Mouse (Mus musculus): ENCODE measurements around the gene Ap4b1. TPM values are rescaled to one million over a fixed set of nuclear protein-coding genes. Genes with fewer than 3 reads are reported as not detected.
"Not testable (repeated sequence)": the region's sequence is repeated elsewhere in the genome, so short reads cannot be mapped to it uniquely, and the experiment has no call there.

Ap4b1 gene
- polyA plus RNA-seq, 1 experiment from 2014 or later = 24.1 TPM

- no peak overlapping the region for H3K27ac ChIP-seq
- no peak overlapping the region for H3K9ac ChIP-seq (replicated peaks)
- H3K36me3 ChIP-seq = no peaks in the 10 kb centered on the region
- H3K4me3 ChIP-seq (replicated peaks) = no peak overlapping the region
- 94% methylated on average over 6 of the region's 6 CpGs for WGBS
- H3K4me2 ChIP-seq (replicated peaks) = no peak overlapping the region
- H3K4me1 ChIP-seq (replicated peaks) = no peaks in the 10 kb centered on the region
- H3K9me3 ChIP-seq = no peaks in the 10 kb centered on the region
- H3K27me3 ChIP-seq = no peaks in the 10 kb centered on the region
- no peak for ATAC-seq
Observed at GRCm38 (mm10) chr3:103839711-103840110, 30.4 kb downstream of the Ap4b1 start.

GRCm38 (mm10) chr3:103840195-103840594, 30.9 kb downstream of the Ap4b1 start:
- H3K27ac ChIP-seq; ATAC-seq; H3K36me3 ChIP-seq; H3K4me2 ChIP-seq (replicated peaks); H3K9me3 ChIP-seq; H3K27me3 ChIP-seq; H3K9ac ChIP-seq (replicated peaks); H3K4me1 ChIP-seq (replicated peaks); H3K4me3 ChIP-seq (replicated peaks): not testable (repeated sequence)
- 83% methylated on average over 3 of the region's 3 CpGs for WGBS

DNA sequence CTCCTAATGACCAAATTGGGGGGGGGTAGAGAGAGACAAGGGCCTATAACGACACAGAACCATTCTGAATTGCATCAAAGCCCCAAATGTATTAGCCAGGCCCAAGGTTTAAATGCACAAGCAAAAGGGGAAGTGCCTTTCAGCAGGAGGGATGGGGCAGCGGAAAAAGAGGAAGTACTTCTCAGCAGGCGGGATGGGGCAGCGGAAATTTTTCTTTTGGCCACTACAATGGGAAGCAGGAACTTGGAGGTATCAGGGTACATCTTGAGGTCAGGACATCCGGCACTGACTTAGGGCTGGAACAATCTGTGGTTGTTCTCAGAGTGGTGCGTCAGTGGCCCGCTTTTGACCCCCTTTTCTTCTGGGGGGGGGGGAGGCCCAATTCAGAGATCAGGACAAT, 31.6 kb downstream of the Ap4b1 start:
- WGBS = 91% methylated on average over 7 of the region's 7 CpGs
- H3K4me3 ChIP-seq (replicated peaks); H3K27ac ChIP-seq; ATAC-seq; H3K9me3 ChIP-seq; H3K27me3 ChIP-seq; H3K4me1 ChIP-seq (replicated peaks); H3K36me3 ChIP-seq; H3K4me2 ChIP-seq (replicated peaks); H3K9ac ChIP-seq (replicated peaks): not testable (repeated sequence)

DNA sequence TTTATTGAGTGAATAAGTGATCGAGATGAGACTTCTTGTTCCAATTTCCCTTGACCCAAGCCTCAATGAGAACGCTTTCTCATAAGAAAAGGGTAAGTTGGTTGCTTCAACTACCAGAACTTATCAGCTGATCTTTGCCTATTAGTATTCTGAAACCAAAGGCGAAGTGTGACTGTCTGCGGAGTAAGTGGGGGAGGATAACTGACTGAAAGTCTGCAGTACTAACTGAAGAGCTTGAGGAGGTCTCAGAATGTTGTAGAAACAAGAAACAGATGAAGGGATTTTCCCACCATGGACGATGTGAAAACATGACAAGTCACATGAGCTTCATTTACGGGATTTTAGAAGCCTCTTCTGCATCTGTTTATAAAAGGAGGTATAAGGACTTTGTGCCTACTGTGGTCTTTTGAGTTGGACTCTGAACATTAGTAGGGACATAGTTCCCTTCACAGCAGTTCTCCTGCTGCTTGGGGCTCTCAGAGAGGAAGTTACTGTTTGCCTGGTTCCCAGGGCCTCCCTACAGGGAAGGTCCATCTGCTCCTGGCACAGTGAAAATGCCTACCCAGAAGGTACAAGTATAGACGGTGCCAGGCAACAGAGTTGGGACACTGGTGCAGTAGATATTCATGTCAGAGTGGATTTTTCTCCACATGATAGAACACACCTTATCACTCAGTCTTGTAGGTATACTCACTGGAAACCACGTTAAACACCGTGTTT, 41.5 kb downstream of the Ap4b1 start:
- H3K4me1 ChIP-seq (replicated peaks) = no peaks in the 10 kb centered on the region
- no peak overlapping the region for H3K4me2 ChIP-seq (replicated peaks)
- ATAC-seq = no peak
- no peak overlapping the region for H3K4me3 ChIP-seq (replicated peaks)
- 84% methylated on average over 9 of the region's 9 CpGs for WGBS
- no peaks in the 10 kb centered on the region for H3K27me3 ChIP-seq
- no peak overlapping the region for H3K9ac ChIP-seq (replicated peaks)
- H3K36me3 ChIP-seq = no peaks in the 10 kb centered on the region
- no peak overlapping the region for H3K27ac ChIP-seq
- H3K9me3 ChIP-seq = no peaks in the 10 kb centered on the region

GRCm38 (mm10) chr3:103851481-103851880, 42.2 kb downstream of the Ap4b1 start:
- WGBS = 92% methylated on average over 6 of the region's 6 CpGs
- Histone ChIP-seq H3K9ac (replicated peaks) (no peak overlapping the region), H3K4me3 (replicated peaks) (no peak overlapping the region), H3K4me2 (replicated peaks) (no peak overlapping the region), H3K4me1 (replicated peaks) (no peaks in the 10 kb centered on the region), H3K9me3 (no peaks in the 10 kb centered on the region), H3K27ac (no peak overlapping the region), H3K27me3 (no peaks in the 10 kb centered on the region), H3K36me3 (no peaks in the 10 kb centered on the region)
- ATAC-seq = no peak

DNA sequence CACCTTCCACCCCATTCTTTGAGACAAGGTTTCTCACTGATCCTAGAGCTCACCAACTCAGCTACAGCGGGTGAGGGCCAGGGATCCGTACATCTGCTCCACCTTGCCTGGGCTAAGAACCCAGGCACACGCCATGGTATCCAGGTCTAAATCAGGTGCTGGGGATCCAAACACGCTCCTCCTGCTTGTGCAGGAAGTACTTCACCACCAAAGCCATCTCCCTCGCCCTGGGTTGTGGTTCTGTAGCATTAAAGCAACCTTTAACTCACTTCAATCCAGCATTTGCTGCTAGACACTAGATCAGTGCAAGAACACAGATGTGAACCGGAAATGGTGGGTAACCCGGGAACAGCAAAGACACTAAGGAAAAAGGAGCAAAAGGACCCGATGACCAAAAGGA, 42.6 kb downstream of the Ap4b1 start:
- Histone ChIP-seq H3K4me2 (replicated peaks) (no peak overlapping the region), H3K36me3 (no peaks in the 10 kb centered on the region), H3K9me3 (no peaks in the 10 kb centered on the region), H3K27ac (no peak overlapping the region), H3K9ac (replicated peaks) (no peak overlapping the region), H3K27me3 (no peaks in the 10 kb centered on the region), H3K4me1 (replicated peaks) (no peaks in the 10 kb centered on the region), H3K4me3 (replicated peaks) (no peak overlapping the region)
- 90% methylated on average over 8 of the region's 8 CpGs for WGBS
- no peak for ATAC-seq

DNA sequence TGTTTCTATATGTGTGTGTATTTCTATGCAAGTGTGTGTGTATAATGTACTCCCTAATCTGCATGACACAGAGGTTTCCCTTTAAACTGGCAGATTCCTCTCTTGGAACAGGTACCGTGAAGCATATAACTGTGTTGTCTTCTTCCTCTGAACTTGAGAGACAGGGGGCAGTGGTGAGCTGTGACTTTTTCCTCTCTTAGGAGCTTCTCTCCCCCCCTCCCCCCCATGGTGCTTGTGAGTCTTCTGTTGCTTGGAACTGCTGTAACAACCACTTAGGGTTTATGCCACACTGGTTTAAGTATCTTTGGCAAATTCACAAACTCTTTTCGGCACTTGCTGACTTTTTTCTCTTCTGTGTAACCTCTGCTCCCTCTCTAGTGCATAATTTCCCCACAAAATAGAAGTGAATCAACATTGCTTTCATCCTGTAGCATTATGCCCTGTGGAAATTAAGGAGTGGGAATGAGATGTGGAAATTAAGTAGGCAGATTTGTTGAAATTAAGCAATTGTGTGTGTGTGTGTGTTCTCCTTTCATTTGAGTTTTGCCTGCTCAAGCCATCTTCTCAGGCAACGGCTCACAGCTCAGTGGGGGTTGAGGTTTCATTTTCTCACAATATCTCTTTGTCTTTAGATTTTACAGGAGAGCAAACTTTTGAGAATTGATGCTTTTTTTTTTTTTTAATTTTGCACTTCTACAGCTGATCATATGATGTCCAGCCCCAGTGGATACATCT, 43.4 kb downstream of the Ap4b1 start:
- no peak overlapping the region for H3K27ac ChIP-seq
- no peak overlapping the region for H3K4me2 ChIP-seq (replicated peaks)
- ATAC-seq = no peak
- no peaks in the 10 kb centered on the region for H3K4me1 ChIP-seq (replicated peaks)
- no peaks in the 10 kb centered on the region for H3K27me3 ChIP-seq
- no peak overlapping the region for H3K4me3 ChIP-seq (replicated peaks)
- H3K9me3 ChIP-seq = no peaks in the 10 kb centered on the region
- WGBS = 76% methylated on average over 3 of the region's 3 CpGs
- no peaks in the 10 kb centered on the region for H3K36me3 ChIP-seq
- H3K9ac ChIP-seq (replicated peaks) = no peak overlapping the region

DNA sequence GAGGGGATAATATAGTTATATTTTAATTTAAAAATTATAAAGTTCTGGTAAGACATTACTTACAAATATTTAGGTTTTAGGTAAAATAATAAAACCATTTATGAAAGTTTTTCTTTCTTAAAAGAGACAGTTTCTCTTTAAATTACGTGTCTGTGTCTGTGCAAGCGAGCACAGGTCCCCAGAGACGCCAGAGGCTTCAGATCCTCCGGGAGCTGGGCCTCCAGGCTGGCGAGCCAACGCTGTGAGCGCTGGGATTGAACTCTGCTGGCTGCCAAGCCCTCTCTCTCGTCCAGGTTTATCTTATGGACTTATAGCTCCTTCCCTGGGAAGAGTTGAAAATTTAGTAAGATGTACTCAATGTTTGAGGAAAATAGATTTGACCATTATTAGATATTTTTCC, 44.5 kb downstream of the Ap4b1 start:
- Histone ChIP-seq H3K9me3 (no peaks in the 10 kb centered on the region), H3K4me3 (replicated peaks) (no peak overlapping the region), H3K27me3 (no peaks in the 10 kb centered on the region), H3K4me2 (replicated peaks) (no peak overlapping the region), H3K27ac (no peak overlapping the region), H3K36me3 (no peaks in the 10 kb centered on the region), H3K4me1 (replicated peaks) (no peaks in the 10 kb centered on the region), H3K9ac (replicated peaks) (no peak overlapping the region)
- no peak for ATAC-seq
- 57% methylated on average over 8 of the region's 8 CpGs for WGBS

DNA sequence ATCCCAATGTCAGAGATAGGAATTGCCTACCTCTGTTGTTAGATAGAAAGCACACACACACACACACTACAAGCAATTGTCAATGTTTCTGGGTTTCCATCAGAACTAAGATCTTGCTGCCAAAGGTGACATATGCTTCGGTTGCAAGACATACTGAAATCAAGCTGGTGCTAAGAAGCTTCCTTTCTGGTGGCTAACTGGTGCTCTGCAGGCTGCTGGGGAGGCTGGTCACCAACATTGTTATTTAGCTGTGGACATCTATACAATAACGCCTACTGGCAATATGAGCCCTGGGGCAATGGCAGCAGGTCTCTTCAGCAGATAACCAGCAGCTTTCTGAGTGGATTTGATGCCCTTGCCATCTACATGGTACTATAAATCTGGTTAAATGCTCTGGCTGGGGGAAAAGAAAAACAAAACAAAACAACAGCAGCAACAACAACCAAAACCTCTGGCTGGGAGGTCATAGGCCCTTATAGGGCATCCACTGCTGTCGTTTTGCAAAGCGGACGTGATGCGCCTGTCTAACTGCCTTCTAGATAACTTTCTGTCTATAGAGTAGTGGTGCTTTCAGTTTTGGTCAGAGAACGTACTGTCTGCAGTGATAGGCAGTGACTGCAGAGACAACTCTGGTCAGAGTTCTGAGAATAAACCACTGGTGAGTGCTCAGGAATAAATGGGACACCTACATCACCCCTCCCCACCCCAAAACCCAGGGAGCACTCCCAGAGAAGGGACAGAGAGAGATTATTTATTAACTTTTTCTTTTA, 47.9 kb downstream of the Ap4b1 start:
- Histone ChIP-seq H3K4me3 (replicated peaks) (no peak overlapping the region), H3K9ac (replicated peaks) (no peak overlapping the region), H3K4me2 (replicated peaks) (no peak overlapping the region), H3K4me1 (replicated peaks) (no peaks in the 10 kb centered on the region), H3K27ac (no peak overlapping the region), H3K9me3 (no peaks in the 10 kb centered on the region), H3K36me3 (no peaks in the 10 kb centered on the region), H3K27me3 (no peaks in the 10 kb centered on the region)
- ATAC-seq = no peak
- 84% methylated on average over 7 of the region's 7 CpGs for WGBS

DNA sequence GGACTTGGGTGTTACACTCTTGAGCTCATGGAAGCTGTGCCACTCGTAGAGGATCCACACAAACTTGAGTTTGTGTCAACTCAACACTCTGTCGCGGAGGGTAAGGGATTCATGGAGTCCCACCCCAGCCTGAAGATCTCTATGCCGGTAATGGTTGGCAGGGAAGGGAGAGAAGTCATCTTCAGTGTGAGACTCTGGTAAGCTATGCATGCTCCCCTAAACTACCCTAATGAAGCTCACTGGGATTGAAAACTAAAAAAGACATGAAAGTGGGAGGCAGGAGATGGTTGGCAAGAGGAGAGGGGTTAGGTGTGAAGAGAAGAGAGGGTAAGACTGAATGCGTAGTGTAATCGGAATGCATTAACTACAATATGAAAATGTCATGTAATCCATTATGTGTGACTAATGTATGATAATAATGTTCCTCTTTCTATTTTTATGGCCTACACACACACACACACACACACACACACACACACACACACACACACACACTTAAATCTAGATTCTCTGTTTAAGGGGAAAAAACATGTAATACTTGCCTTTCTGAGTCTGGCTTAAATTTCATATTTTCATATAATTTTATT, 48.8 kb downstream of the Ap4b1 start:
- Histone ChIP-seq H3K4me2 (replicated peaks) (no peak overlapping the region), H3K36me3 (no peaks in the 10 kb centered on the region), H3K4me3 (replicated peaks) (no peak overlapping the region), H3K4me1 (replicated peaks) (no peaks in the 10 kb centered on the region), H3K27ac (no peak overlapping the region), H3K27me3 (no peaks in the 10 kb centered on the region), H3K9ac (replicated peaks) (no peak overlapping the region), H3K9me3 (no peaks in the 10 kb centered on the region)
- ATAC-seq = no peak
- 88% methylated on average over 6 of the region's 6 CpGs for WGBS

DNA sequence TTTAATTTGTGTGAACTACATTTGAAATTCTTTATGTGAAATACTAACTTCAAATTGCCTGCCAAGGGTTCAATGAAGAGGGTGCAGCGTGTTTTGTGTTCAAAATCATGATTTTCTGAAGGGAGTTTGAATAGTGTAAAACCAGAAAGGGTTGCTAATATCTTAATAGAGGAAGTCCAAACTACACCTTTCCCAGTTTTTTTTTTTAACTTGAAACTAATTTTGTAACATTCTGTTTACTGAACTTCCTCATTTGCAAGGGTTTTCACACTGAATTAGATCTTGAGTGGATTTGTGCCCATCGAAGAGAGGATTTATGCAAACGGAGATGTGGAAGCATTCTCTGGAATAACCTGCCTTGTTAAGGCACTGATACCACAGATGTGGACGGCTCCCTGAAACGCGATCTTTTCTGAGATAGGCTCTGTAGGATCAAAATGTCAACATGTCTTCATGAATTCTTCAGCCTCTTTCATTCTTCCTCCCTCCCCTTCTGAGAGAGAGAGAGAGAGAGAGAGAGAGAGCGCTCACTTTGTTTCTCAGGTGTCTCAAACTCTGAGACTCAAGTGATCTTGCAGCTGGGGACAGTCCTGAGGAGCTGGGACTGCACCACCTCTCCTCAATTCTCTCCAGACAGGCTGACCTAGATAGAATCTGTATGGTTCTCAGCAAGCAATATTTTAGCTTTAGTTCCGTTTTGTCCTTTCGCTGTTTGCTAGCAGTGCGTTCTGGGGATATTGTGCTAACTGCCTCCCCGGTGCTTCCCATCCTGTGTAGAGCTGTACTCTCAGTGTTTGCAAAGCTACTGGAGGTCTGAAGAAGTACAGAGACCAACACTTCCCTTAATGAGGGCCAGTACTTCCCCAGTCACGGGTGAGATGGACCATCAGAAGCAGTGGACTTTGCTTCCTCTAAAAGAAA, 49.8 kb downstream of the Ap4b1 start, which contains the start of gene Ptpn22:
Ptpn22 (plus strand) TSS at position 915 of the 921 bp plus-strand sequence.
- H3K4me1 ChIP-seq (replicated peaks) = no peaks in the 10 kb centered on the region
- no peak for ATAC-seq
- no peaks in the 10 kb centered on the region for H3K27me3 ChIP-seq
- WGBS = 82% methylated on average over 12 of the region's 12 CpGs
- H3K4me3 ChIP-seq (replicated peaks) = no peak within 1 kb of the TSS
- H3K27ac ChIP-seq = no peak within 1 kb of the TSS
- no peaks in the 10 kb centered on the region for H3K36me3 ChIP-seq
- H3K9me3 ChIP-seq = no peaks in the 10 kb centered on the region
- no peak within 1 kb of the TSS for H3K9ac ChIP-seq (replicated peaks)
- H3K4me2 ChIP-seq (replicated peaks) = no peak within 1 kb of the TSS
